Mouse (Mus musculus): Measurements from ENCODE around the gene Gm28047.

GRCm38 (mm10) chr15:102516728-102517404 lies 108.0 kb downstream of the Gm28047 start, which contains the start of gene Map3k12:
- TF ChIP-seq CTCF (IDR thresholded peaks at IDR 0.05; ENCODE audit: extremely low read depth, insufficient read depth, insufficient read length, insufficient replicate concordance), result no peak
- TF ChIP-seq POLR2A (IDR thresholded peaks at IDR 0.05; ENCODE audit: low read depth, low read length), result no peak
